Mouse (Mus musculus): Measurements from ENCODE around the gene Rnf224. TPM values are rescaled to one million over a fixed set of nuclear protein-coding genes. Genes with fewer than 3 reads are reported as not detected.
A peak's percentile ranks its signal among the peaks of the same experiment; 100 is the strongest.

The Rnf224 gene
- polyA plus RNA-seq, 1 experiment = 0.06 TPM

- TF ChIP-seq POLR2A (IDR thresholded peaks at IDR 0.05; ENCODE audit: low read depth, low read length) (no peak), CTCF (conservative IDR thresholded peaks at IDR 0.05; ENCODE audit: insufficient read depth, insufficient read length, low read depth, low read length) (no peak)
- 68% methylated on average over 4 of the region's 4 CpGs for WGBS
- no peak overlapping the region for H3K4me3 ChIP-seq (ENCODE audit: insufficient read depth, low read depth, low read length)
- H3K36me3 ChIP-seq (ENCODE audit: control insufficient read depth, insufficient read depth, low read length) = no peaks in the 10 kb centered on the region
- DNase-seq = no peak
- H3K4me1 ChIP-seq (ENCODE audit: control insufficient read depth, insufficient read depth, low read length) = peaks cover 25% of the 10 kb centered on the region
- H3K27ac ChIP-seq (ENCODE audit: insufficient read depth, low read depth, low read length) = no peak overlapping the region
- H3K27me3 ChIP-seq (replicated peaks; ENCODE audit: control insufficient read depth, insufficient read depth, low read length) = no peaks in the 10 kb centered on the region
Measured at GRCm38 (mm10) chr2:25267746-25268309, 31.2 kb upstream of the Rnf224 start.

GRCm38 (mm10) chr2:25267241-25267640 is 30.7 kb upstream of the Rnf224 start:
- no peaks in the 10 kb centered on the region for H3K36me3 ChIP-seq (ENCODE audit: control insufficient read depth, insufficient read depth, low read length)
- peak overlapping the region; percentile 36 for H3K27ac ChIP-seq (ENCODE audit: insufficient read depth, low read depth, low read length)
- H3K4me1 ChIP-seq (ENCODE audit: control insufficient read depth, insufficient read depth, low read length) = peaks cover 24% of the 10 kb centered on the region
- H3K27me3 ChIP-seq (replicated peaks; ENCODE audit: control insufficient read depth, insufficient read depth, low read length) = no peaks in the 10 kb centered on the region
- no peak for TF ChIP-seq POLR2A (IDR thresholded peaks at IDR 0.05; ENCODE audit: low read depth, low read length)
- TF ChIP-seq CTCF (conservative IDR thresholded peaks at IDR 0.05; ENCODE audit: insufficient read depth, insufficient read length, low read depth, low read length) = no peak
- DNase-seq = no peak
- no peak overlapping the region for H3K4me3 ChIP-seq (ENCODE audit: insufficient read depth, low read depth, low read length)

- H3K4me3 ChIP-seq (ENCODE audit: insufficient read depth, low read depth, low read length) = peak overlapping the region; percentile 58
- H3K4me1 ChIP-seq (ENCODE audit: control insufficient read depth, insufficient read depth, low read length) = peaks cover 26% of the 10 kb centered on the region
- peak; percentile 86 for DNase-seq
- H3K36me3 ChIP-seq (ENCODE audit: control insufficient read depth, insufficient read depth, low read length) = no peaks in the 10 kb centered on the region
- H3K27me3 ChIP-seq (replicated peaks; ENCODE audit: control insufficient read depth, insufficient read depth, low read length) = no peaks in the 10 kb centered on the region
- no peak for TF ChIP-seq POLR2A (IDR thresholded peaks at IDR 0.05; ENCODE audit: low read depth, low read length)
- no peak for TF ChIP-seq CTCF (conservative IDR thresholded peaks at IDR 0.05; ENCODE audit: insufficient read depth, insufficient read length, low read depth, low read length)
- H3K27ac ChIP-seq (ENCODE audit: insufficient read depth, low read depth, low read length) = peak overlapping the region; percentile 95
- WGBS = 9% methylated on average over 2 of the region's 2 CpGs
Measured at GRCm38 (mm10) chr2:25266720-25267119, 30.1 kb upstream of the Rnf224 start.

- Histone ChIP-seq H3K4me1 (ENCODE audit: control insufficient read depth, insufficient read depth, low read length) (peaks cover 21% of the 10 kb centered on the region), H3K36me3 (ENCODE audit: control insufficient read depth, insufficient read depth, low read length) (no peaks in the 10 kb centered on the region), H3K4me3 (ENCODE audit: insufficient read depth, low read depth, low read length) (peak overlapping the region; percentile 58), H3K27ac (ENCODE audit: insufficient read depth, low read depth, low read length) (peak overlapping the region; percentile 95), H3K27me3 (replicated peaks; ENCODE audit: control insufficient read depth, insufficient read depth, low read length) (no peaks in the 10 kb centered on the region)
- TF ChIP-seq POLR2A (IDR thresholded peaks at IDR 0.05; ENCODE audit: low read depth, low read length) = no peak
- TF ChIP-seq CTCF (conservative IDR thresholded peaks at IDR 0.05; ENCODE audit: insufficient read depth, insufficient read length, low read depth, low read length) = no peak
- DNase-seq = peak; percentile 66
- WGBS = 34% methylated on average over 6 of the region's 6 CpGs
Measured at GRCm38 (mm10) chr2:25265897-25266656, 29.5 kb upstream of the Rnf224 start.

- peak overlapping the region; percentile 95 for H3K27ac ChIP-seq (ENCODE audit: insufficient read depth, low read depth, low read length)
- H3K36me3 ChIP-seq (ENCODE audit: control insufficient read depth, insufficient read depth, low read length) = no peaks in the 10 kb centered on the region
- peaks cover 20% of the 10 kb centered on the region for H3K4me1 ChIP-seq (ENCODE audit: control insufficient read depth, insufficient read depth, low read length)
- H3K4me3 ChIP-seq (ENCODE audit: insufficient read depth, low read depth, low read length) = peak overlapping the region; percentile 84
- H3K27me3 ChIP-seq (replicated peaks; ENCODE audit: control insufficient read depth, insufficient read depth, low read length) = no peaks in the 10 kb centered on the region
- 16% methylated on average over 3 of the region's 3 CpGs for WGBS
- TF ChIP-seq POLR2A (IDR thresholded peaks at IDR 0.05; ENCODE audit: low read depth, low read length) = no peak
- no peak for TF ChIP-seq CTCF (conservative IDR thresholded peaks at IDR 0.05; ENCODE audit: insufficient read depth, insufficient read length, low read depth, low read length)
- DNase-seq = peak; percentile 94
Measured at GRCm38 (mm10) chr2:25264851-25265250, 28.3 kb upstream of the Rnf224 start.

- Histone ChIP-seq H3K27ac (ENCODE audit: insufficient read depth, low read depth, low read length) (peak overlapping the region; percentile 95), H3K4me1 (ENCODE audit: control insufficient read depth, insufficient read depth, low read length) (peaks cover 20% of the 10 kb centered on the region), H3K4me3 (ENCODE audit: insufficient read depth, low read depth, low read length) (peak overlapping the region; percentile 84), H3K27me3 (replicated peaks; ENCODE audit: control insufficient read depth, insufficient read depth, low read length) (no peaks in the 10 kb centered on the region), H3K36me3 (ENCODE audit: control insufficient read depth, insufficient read depth, low read length) (no peaks in the 10 kb centered on the region)
- no peak for DNase-seq
- TF ChIP-seq CTCF (conservative IDR thresholded peaks at IDR 0.05; ENCODE audit: insufficient read depth, insufficient read length, low read depth, low read length) (no peak), POLR2A (IDR thresholded peaks at IDR 0.05; ENCODE audit: low read depth, low read length) (no peak)
- 50% methylated on average over 5 of the region's 5 CpGs for WGBS
Measured at GRCm38 (mm10) chr2:25264286-25264660, 27.7 kb upstream of the Rnf224 start.

GRCm38 (mm10) chr2:25263623-25264285 is 27.2 kb upstream of the Rnf224 start:
- Histone ChIP-seq H3K4me3 (ENCODE audit: insufficient read depth, low read depth, low read length) (peak overlapping the region; percentile 84), H3K4me1 (ENCODE audit: control insufficient read depth, insufficient read depth, low read length) (peaks cover 20% of the 10 kb centered on the region), H3K27me3 (replicated peaks; ENCODE audit: control insufficient read depth, insufficient read depth, low read length) (no peaks in the 10 kb centered on the region), H3K27ac (ENCODE audit: insufficient read depth, low read depth, low read length) (peak overlapping the region; percentile 95), H3K36me3 (ENCODE audit: control insufficient read depth, insufficient read depth, low read length) (no peaks in the 10 kb centered on the region)
- no peak for DNase-seq
- TF ChIP-seq POLR2A (IDR thresholded peaks at IDR 0.05; ENCODE audit: low read depth, low read length) (no peak), CTCF (conservative IDR thresholded peaks at IDR 0.05; ENCODE audit: insufficient read depth, insufficient read length, low read depth, low read length) (no peak)
- 25% methylated on average over 12 of the region's 12 CpGs for WGBS

Measured in kidney, adult 2 months (tissue).